Mouse (Mus musculus): ENCODE results near the gene Ubl7. TPM values are rescaled to one million over a fixed set of nuclear protein-coding genes. Genes with fewer than 3 reads are reported as not detected.

Gene Ubl7
- total and polyA plus RNA-seq, 3 experiments: 22.7 to 89.6 TPM; not detected in 1

DNA sequence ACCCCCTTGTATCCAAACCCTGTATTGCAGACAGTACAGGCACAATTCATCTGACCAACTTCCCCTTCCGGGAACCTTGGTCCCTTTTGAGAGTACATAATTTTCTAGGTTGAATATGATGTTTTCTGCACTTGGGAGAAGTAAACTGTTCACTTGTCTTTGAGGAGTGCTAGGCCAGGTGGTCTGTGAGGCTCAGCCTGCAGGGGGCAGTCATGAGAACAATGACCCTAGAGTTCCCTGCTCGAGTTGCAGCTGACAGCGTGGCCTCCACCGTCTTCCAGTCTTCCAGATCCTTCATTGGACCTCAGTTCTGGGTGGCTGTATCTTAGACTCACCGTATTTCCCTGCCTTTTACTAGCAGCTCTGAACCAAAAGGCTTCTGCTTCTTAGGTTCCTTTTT, 33.8 kb downstream of the Ubl7 start:
- H3K27me3 ChIP-seq (ENCODE audit: control insufficient read depth in 1 of 2, insufficient read depth in 2 of 2, low read length in 2 of 2): peaks cover 0 to 1% of the 10 kb centered on the region in 2 experiments; a peak in 1 of 4 replicates

DNA sequence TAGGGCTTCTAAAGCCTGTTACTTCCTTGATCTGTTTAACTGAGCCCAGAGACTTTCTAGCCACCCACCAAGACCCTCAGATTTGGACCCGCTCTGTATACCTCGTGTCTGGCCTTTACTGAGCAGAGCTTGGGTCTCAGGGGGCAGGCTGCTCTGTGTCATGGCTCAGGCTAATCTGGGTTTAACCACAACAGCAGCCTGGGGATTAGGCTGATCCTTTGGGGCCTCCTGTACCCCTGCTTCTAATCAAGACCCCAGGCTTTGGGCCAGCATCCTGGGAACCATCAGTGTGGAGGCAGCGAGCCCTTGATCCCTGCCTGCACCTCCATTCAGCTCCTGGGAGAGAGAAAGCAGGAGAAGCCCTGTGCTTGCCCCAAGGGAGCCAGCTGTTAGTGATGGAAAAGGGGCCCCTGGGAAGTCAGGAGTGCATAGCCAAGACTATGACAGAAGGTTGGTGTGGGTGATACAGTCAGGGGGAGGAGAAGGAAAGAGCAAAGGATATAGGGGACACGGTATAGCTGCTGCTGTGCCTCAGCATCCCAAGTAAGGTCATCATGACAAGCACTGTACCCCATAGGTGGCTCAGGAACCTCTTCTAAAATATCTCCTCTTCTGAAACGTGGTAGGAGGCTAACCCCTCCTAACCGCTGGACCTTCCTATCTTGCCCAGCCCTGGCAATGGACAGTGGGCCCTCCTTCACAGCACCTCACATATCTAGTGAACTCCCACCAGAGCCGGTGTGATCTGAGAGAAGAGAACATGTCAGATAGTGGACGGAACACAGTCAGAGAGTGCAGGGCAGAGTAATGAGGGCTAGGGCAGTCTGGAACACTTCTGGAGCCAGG, 35.2 kb downstream of the Ubl7 start:
- Histone ChIP-seq H3K9me3 (replicated peaks; ENCODE audit: insufficient read depth, low read length) (no peaks in the 10 kb centered on the region), H3K27me3 (ENCODE audit: control insufficient read depth in 1 of 2, insufficient read depth in 2 of 2, low read length in 2 of 2) (peaks cover 0 to 1% of the 10 kb centered on the region in 2 experiments; a peak in 1 of 4 replicates)
- TF ChIP-seq TBP (IDR thresholded peaks at IDR 0.05; ENCODE audit: low read depth, low read length) (no peak), NRF1 (IDR thresholded peaks at IDR 0.05; ENCODE audit: insufficient read depth, low read depth, low read length, poor library complexity, severe bottlenecking) (no peak), RCOR1 (IDR thresholded peaks at IDR 0.05; ENCODE audit: low read depth, low read length) (no peak), EP300 (IDR thresholded peaks at IDR 0.05; ENCODE audit: low read depth in 1 of 2, low read length in 2 of 2) (no peak), POLR2AphosphoS2 (IDR thresholded peaks at IDR 0.05; ENCODE audit: low read length) (no peak), E2F4 (IDR thresholded peaks at IDR 0.05; ENCODE audit: borderline replicate concordance, low read depth, low read length) (no peak), BHLHE40 (IDR thresholded peaks at IDR 0.05; ENCODE audit: borderline replicate concordance, low read depth, low read length) (no peak), ZKSCAN1 (IDR thresholded peaks at IDR 0.05; ENCODE audit: low read depth, low read length) (no peak), NELFE (IDR thresholded peaks at IDR 0.05; ENCODE audit: low read depth, low read length) (no peak), MAX (IDR thresholded peaks at IDR 0.05; ENCODE audit: low read length) (no peak), MEF2A (IDR thresholded peaks at IDR 0.05; ENCODE audit: extremely low read depth, insufficient replicate concordance, low read depth, low read length, poor library complexity, severe bottlenecking) (no peak), MAFK (IDR thresholded peaks at IDR 0.05; ENCODE audit: borderline replicate concordance, low read depth, low read length) (no peak), CHD2 (IDR thresholded peaks at IDR 0.05; ENCODE audit: low read length) (no peak), SMC3 (IDR thresholded peaks at IDR 0.05; ENCODE audit: low read depth, low read length) (no peak), JUND (IDR thresholded peaks at IDR 0.05; ENCODE audit: low read depth, low read length) (no peak), USF1 (IDR thresholded peaks at IDR 0.05; ENCODE audit: low read depth, low read length) (no peak), POLR2A (IDR thresholded peaks at IDR 0.05; ENCODE audit: control insufficient read depth in 1 of 2, insufficient read depth in 1 of 2, low read depth in 1 of 2, low read length in 2 of 2, poor library complexity in 1 of 2) (no peak), GATA1 (IDR thresholded peaks at IDR 0.05; ENCODE audit: low read depth, low read length) (no peak)

More for the DNA sequence above, 33.8 kb downstream of the Ubl7 start:
- Histone ChIP-seq H3K79me2 (ENCODE audit: control insufficient read depth, insufficient read depth, low read length, poor library complexity) (no peaks in the 10 kb centered on the region), H3K9ac (ENCODE audit: control insufficient read depth, low read depth, low read length, poor library complexity, severe bottlenecking) (no peak overlapping the region), H3K4me3 (ENCODE audit: control insufficient read depth in 1 of 2, insufficient read depth in 1 of 2, low read depth in 2 of 2, low read length in 2 of 2) (no peak overlapping the region), H3K9me3 (replicated peaks; ENCODE audit: insufficient read depth, low read length) (no peaks in the 10 kb centered on the region), H3K4me1 (ENCODE audit: control insufficient read depth in 1 of 2, insufficient read depth in 2 of 2, low read length in 2 of 2) (no peaks in the 10 kb centered on the region), H3K36me3 (ENCODE audit: control insufficient read depth in 1 of 2, insufficient read depth in 2 of 2, low read length in 2 of 2) (no peaks in the 10 kb centered on the region), H3K27ac (ENCODE audit: control insufficient read depth, low read depth, low read length) (no peak overlapping the region)
- peak; percentile 47 for DNase-seq (ENCODE audit: low read depth, low spot score)
- TF ChIP-seq TBP (IDR thresholded peaks at IDR 0.05; ENCODE audit: low read depth, low read length) (no peak), USF1 (IDR thresholded peaks at IDR 0.05; ENCODE audit: low read depth, low read length) (no peak), ETS1 (IDR thresholded peaks at IDR 0.05; ENCODE audit: low read depth, low read length) (no peak), TCF12 (IDR thresholded peaks at IDR 0.05; ENCODE audit: low read depth, low read length) (no peak), RAD21 (IDR thresholded peaks at IDR 0.05; ENCODE audit: low read depth, low read length) (peak; percentile 23), CTCF (IDR thresholded peaks at IDR 0.05 in 2 of 3, conservative IDR thresholded peaks at IDR 0.05 in 1 of 3; ENCODE audit: control insufficient read depth in 1 of 3, insufficient read depth in 1 of 3, low read depth in 2 of 3, low read length in 3 of 3, poor library complexity in 1 of 3, severe bottlenecking in 1 of 3) (peak; percentile 67 to 75 (median 75)), SMC3 (IDR thresholded peaks at IDR 0.05; ENCODE audit: low read depth, low read length) (peak; percentile 63)

More for the DNA sequence above, 35.2 kb downstream of the Ubl7 start:
- H3K79me2 ChIP-seq (ENCODE audit: control insufficient read depth, insufficient read depth, low read length, poor library complexity): no peaks in the 10 kb centered on the region
- no peak overlapping the region for H3K9ac ChIP-seq (ENCODE audit: control insufficient read depth, low read depth, low read length, poor library complexity, severe bottlenecking)
- H3K4me1 ChIP-seq (ENCODE audit: control insufficient read depth in 1 of 2, insufficient read depth in 2 of 2, low read length in 2 of 2): no peaks in the 10 kb centered on the region
- no peak overlapping the region for H3K27ac ChIP-seq (ENCODE audit: control insufficient read depth, low read depth, low read length)
- H3K36me3 ChIP-seq (ENCODE audit: control insufficient read depth in 1 of 2, insufficient read depth in 2 of 2, low read length in 2 of 2): no peaks in the 10 kb centered on the region
- DNase-seq (ENCODE audit: low read depth, low spot score): no peak
- H3K4me3 ChIP-seq (ENCODE audit: control insufficient read depth in 1 of 2, insufficient read depth in 1 of 2, low read depth in 2 of 2, low read length in 2 of 2): no peak overlapping the region

All from MEL (cell line).